Mouse (Mus musculus) neural tube, embryonic 11.5 days (tissue): ENCODE measurements at regions not wholly inside any gene's neighbourhood (a gene's known extent, or its start where the extent isn't known, plus 50 kb on each side); places are given as distances from the start of the nearest gene placed in this dataset.

Source experiments
- ATAC-seq: fragments of 200-750 bp; cut with Nextera tagmentation; 2 replicates; pipeline ENCODE4 v1.8.0; 2017; ENCODE audit warnings: moderate number of reproducible peaks, mild to moderate bottlenecking, moderate TSS enrichment, moderate library complexity; ENCODE audit not compliant: insufficient read depth, low FRiP score, low TSS enrichment
- DNase-seq: peaks from one replicate; pipeline ENCODE4 v3.0.0-alpha.2; 2015; ENCODE audit warnings: low spot score
- H3K27ac ChIP-seq: fragments of 300-500 bp; sonication (generic); 2 replicates; pipeline ENCODE4 v1.5.1; 2014; ENCODE audit warnings: low read depth, mild to moderate bottlenecking, low read length
- H3K27me3 ChIP-seq: fragments of 300-500 bp; sonication (generic); 2 replicates; pipeline ENCODE4 v1.6.1; 2014; ENCODE audit warnings: mild to moderate bottlenecking, low read length, mixed read lengths; ENCODE audit not compliant: control insufficient read depth, insufficient read depth
- H3K36me3 ChIP-seq: fragments of 300-500 bp; sonication (generic); 2 replicates; pipeline ENCODE4 v1.6.1; 2014; ENCODE audit warnings: mild to moderate bottlenecking, low read length, moderate library complexity, mixed read lengths; ENCODE audit not compliant: control insufficient read depth, insufficient read depth
- H3K4me1 ChIP-seq: fragments of 300-500 bp; sonication (generic); 2 replicates; pipeline ENCODE4 v1.6.1; 2014; ENCODE audit warnings: low read length, mixed read lengths; ENCODE audit not compliant: control insufficient read depth, insufficient read depth
- H3K4me2 ChIP-seq: fragments of 300-500 bp; sonication (generic); 2 replicates; pipeline ENCODE4 v1.6.1; 2014; ENCODE audit warnings: low read depth, mild to moderate bottlenecking, moderate library complexity
- H3K4me3 ChIP-seq: fragments of 300-500 bp; sonication (generic); 2 replicates; pipeline ENCODE4 v1.5.1; 2014; ENCODE audit warnings: low read depth, low read length
- H3K9ac ChIP-seq: fragments of 300-500 bp; sonication (generic); 2 replicates; pipeline ENCODE4 v1.6.1; 2014; ENCODE audit warnings: mild to moderate bottlenecking, low read length
- H3K9me3 ChIP-seq: fragments of 300-500 bp; sonication (generic); 2 replicates; pipeline ENCODE4 v1.6.1; 2016; ENCODE audit warnings: low read length; ENCODE audit not compliant: control insufficient read depth
- WGBS: fragments of 180-500 bp; shearing (Covaris S2); extraction: QIAGEN DNeasy Blood & Tissue Kit; methylation state at CpG from one replicate; pipeline ENCODE4 v1.1.7; 2014; 5-methylcytosine and 5-hydroxymethylcytosine counted together

DNA sequence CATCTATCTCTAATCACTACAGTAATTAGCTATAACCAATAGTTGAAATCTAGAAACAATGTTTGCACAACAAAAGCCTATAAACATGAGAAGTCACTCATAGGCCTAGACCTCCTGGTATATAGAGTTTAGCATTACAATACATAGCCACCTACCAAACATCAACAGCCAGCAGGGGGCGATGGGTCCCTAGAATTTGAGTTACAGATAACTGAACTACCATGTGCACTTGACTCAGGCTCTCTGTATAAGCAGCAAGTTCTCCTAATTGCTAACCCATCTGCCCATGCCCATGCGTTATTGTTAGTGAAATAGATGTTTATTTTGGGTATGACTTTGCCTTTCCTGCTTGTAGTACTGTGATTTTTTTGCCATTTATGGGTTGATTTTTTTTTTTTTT is 106.9 kb upstream of the Tgif2lx2 start:
- H3K27ac ChIP-seq: no peak overlapping the region
- H3K4me2 ChIP-seq: no peak overlapping the region
- H3K36me3 ChIP-seq: no peaks in the 10 kb centered on the region
- no peak overlapping the region for H3K4me3 ChIP-seq
- ATAC-seq: no peak
- no peaks in the 10 kb centered on the region for H3K27me3 ChIP-seq
- H3K9ac ChIP-seq: no peak overlapping the region
- no peaks in the 10 kb centered on the region for H3K9me3 ChIP-seq
- H3K4me1 ChIP-seq: no peaks in the 10 kb centered on the region
- 45% methylated on average over 2 of the region's 2 CpGs for WGBS
- DNase-seq: peak; percentile 13

DNA sequence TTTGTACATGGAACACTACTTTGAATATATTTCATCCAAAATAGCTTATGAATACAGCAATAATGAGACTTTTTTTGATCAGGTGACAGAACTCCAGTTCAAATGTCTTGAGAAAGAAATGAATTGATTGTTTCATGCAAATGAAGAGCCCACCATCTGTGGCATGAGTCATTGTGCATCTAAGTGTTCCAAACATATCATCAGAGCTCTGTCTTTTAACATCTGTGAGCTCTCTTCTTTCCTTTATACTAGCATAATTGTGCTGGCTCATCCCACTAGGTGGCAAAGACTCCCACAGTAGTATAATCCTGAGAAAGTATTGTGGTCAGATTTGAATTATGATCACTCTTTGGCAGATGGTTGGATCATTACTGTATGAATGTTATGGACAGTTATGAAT is 70.1 kb upstream of the Tgif2lx2 start:
- no peak for ATAC-seq
- Histone ChIP-seq H3K9ac (no peak overlapping the region), H3K27me3 (no peaks in the 10 kb centered on the region), H3K9me3 (no peaks in the 10 kb centered on the region), H3K27ac (no peak overlapping the region), H3K4me1 (no peaks in the 10 kb centered on the region), H3K4me3 (no peak overlapping the region), H3K36me3 (no peaks in the 10 kb centered on the region), H3K4me2 (no peak overlapping the region)
- no peak for DNase-seq
